Mouse (Mus musculus) cortical plate, adult 2 months (tissue): ENCODE results near the gene Srcap.

Experiments
- CTCF ChIP-seq: fragments of 200-500 bp; IDR thresholded peaks from 2 replicates; pipeline ENCODE4 v1.5.1; 2011; ENCODE audit warnings: mild to moderate bottlenecking, control low read depth, low read length; ENCODE audit not compliant: insufficient read depth; ENCODE audit errors: extremely low read depth
- POLR2A ChIP-seq: fragments of 200-500 bp; IDR thresholded peaks from 2 replicates; pipeline ENCODE4 v1.6.1; 2011; ENCODE audit warnings: mild to moderate bottlenecking, low read length, control low read depth; ENCODE audit not compliant: insufficient read depth; ENCODE audit errors: extremely low read depth

DNA sequence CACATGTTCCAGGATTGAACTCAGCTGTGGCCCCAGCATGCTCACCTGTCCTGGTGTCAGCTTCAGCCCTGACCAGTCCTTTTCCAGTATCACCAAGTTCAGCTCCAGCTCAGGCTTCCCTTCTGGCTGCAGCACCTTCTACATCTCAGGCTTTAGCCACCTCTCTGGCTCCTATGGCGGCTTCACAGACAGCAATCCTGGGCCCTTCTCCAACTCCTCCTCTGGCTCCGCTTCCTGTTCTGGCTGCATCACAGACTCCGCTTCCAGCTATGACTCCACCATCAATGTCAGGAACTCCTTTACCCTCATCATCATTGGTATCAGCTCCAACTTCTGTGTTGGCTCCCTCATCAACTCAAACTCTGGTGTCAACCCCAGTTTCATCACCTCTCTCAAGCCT, 29.9 kb downstream of the Srcap start:
- TF ChIP-seq CTCF (no peak), POLR2A (no peak)
